Mouse (Mus musculus) C2C12 (cell line): ENCODE measurements around the gene Lgalsl.

Source experiments
- CEBPB ChIP-seq: IDR thresholded peaks from one replicate; pipeline ENCODE4 v1.6.1; 2011; ENCODE audit warnings: low read depth, mild to moderate bottlenecking, control low read depth, moderate library complexity
- CTCF ChIP-seq: IDR thresholded peaks from one replicate; pipeline ENCODE4 v1.5.1; 2011; ENCODE audit not compliant: control insufficient read depth, insufficient read depth, insufficient read length

- TF ChIP-seq CTCF (no peak), CEBPB (no peak)
These were observed 19.3 kb upstream of the Lgalsl start for GRCm38 (mm10) chr11:20850196-20850595.
